Mouse (Mus musculus) adrenal gland, adult (tissue): ENCODE results near the gene Atp1a1.

ENCODE experiments used
- DNase-seq, 2 experiments: peaks; one replicate each; pipeline ENCODE4 v3.0.0; 2022 to 2023; ENCODE audit warnings: low spot score in 1 of 2; ENCODE audit not compliant: inconsistent age in 2 of 2

Atp1a1 gene

DNA sequence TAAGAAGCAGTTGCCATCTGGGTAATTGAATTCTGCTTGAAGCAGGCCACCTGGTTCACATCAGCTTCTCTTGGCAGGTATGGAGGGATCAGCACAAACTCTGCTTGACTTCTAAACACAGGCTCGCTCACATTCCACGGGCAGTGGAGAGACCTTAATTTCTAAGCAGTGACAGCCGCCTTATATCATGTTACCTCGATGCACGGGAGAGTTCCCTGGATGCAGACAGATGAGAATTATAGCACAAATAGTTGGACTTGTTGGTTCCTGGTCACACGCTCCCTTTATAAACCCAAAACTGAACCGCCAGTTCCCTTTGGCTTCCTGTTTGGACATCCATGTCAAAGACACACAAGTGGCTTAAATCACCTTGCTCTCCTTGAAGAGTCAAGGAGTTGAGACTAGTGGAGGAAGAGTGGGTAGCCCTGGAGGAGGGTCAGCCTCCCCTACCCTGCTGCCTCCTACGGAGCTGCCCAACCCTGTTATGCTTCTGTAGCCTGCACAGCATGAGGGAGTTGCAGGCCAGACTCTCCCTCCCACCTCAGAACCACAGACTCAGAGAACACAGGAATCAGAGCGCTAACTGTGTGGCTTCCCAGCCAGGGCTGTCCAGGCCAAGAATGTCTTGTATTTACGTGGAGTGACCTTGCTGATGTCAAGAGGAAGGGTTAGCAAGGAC lies 7.5 kb upstream of the Atp1a1 start:
- DNase-seq, result peak in 1 of 2 experiments; percentile 60

DNA sequence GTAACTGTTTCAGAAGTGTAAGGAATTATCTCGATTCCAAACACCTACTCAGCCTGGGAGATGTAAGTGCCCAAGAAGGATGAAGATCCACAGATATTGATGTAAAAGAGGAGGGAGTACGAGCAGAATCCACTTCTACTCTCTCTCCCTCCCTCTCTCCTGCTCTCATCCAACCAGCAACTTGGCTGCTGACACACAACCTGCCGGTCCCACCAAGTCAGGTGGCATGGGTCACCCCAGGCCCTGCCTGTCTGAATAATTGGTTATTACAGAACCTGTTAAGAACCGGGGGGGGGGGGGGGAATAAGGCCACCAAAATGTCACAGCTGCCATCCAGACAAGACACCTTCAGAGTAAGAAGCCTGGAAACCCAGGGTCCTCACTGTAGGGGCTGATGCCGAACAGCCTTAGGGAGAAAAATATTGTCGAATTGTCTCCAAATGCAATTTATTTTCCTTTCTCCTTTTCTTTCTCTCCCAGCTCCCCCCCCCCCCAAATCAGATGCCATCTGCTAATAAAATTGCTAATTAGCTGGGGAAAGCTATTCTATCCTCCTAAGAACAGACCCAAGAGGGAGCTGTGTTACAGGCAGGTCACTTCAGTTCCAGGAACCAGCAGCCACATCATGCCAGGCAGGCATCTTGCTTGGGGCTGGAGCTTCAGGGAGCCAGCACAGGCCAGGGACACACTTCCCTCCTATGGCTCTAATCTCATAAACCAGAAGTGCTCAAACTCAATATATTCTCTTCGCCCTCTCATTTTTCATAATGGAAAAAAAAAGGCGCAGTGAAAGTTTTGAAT lies 6.7 kb upstream of the Atp1a1 start:
- DNase-seq, result peak in 1 of 2 experiments; percentile 47

DNA sequence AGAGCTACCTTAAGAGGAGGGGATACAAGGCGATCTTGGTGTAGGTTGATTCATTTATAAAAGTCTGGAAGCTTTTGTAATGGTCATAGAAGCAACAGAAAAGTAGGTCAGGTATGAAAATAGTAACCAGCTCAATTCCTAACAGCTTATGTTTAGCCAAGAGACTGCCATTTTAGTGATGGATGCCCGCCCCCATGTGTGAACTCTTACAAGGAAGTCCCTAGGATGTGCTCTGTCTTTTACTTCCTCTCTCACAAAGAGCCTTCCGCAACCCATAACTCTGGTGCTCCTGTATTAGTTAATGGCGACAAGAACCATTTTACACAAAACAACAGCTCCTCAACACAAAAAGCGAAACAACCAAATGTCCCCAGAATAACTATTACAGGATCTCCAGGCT lies 4.8 kb upstream of the Atp1a1 start:
- peak in 1 of 2 experiments; percentile 61 for DNase-seq

DNA sequence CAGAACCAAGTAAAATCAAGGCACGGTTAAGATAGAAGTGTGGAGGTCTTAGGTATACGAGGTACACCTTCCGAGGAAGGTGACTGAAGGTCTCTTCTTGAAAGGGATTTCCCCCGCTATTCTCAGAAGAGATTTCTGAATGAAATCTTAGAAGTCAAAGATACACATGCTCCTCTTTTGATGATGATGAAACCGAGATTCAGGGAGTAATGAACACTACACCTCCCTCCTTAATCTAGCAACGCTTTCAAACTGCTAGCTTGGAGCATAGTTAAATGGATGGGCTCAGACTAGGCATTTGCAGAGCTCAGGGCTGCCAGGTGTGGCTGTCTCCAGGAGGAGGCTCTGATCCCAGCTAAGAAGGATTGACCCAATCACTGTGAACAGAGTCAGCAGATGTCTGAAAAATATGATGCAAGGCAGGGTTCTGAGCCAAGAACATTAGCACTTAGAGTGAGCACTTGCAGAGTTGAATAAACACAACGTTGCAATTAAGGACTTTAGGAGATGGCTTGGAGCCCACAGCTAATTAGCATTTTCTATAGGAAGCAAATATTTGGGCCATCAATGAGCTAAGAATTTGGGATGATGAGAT lies 2.5 kb upstream of the Atp1a1 start:
- peak in 1 of 2 experiments; percentile 59 for DNase-seq

DNA sequence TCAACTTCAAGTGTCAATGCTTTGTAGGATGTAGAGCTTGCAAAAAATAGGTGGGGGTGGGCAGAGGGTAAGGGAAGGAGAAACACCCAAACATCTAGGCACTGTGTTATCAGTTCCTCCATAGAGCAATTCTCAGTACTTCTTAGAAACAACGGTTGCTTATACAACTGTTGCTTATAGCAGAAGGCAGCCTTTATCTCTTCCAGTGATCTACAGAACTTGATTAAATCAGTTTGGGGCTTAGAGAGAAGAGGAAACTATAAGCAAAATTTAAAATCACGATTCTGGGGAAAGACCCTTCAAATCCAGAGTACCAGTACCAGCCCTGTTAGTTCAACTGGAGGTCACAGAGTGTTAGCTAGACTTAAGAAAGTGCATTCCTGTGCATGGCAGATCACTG lies 1.2 kb upstream of the Atp1a1 start:
- no peak for DNase-seq

DNA sequence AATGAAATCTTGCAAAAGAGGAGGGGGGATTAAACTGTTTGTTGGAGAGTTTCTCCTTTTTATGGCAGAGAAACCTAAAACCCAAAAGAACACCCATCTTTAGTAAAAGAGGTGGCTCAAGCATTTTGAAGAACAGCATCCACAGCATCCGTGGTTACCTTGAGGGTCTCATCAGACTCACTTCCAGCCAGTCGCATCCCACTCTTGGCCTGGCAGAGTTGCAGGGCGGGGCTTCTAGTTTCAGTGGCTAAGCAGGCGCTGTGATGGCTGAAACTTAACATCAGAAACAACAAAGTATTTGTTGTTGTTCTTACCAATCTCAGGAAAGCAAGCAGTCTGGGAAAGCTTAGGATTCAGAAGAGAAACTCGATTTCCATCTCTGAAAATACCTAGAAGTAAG lies 807 bp upstream of the Atp1a1 start:
- DNase-seq, result peak in 1 of 2 experiments; percentile 62

DNA sequence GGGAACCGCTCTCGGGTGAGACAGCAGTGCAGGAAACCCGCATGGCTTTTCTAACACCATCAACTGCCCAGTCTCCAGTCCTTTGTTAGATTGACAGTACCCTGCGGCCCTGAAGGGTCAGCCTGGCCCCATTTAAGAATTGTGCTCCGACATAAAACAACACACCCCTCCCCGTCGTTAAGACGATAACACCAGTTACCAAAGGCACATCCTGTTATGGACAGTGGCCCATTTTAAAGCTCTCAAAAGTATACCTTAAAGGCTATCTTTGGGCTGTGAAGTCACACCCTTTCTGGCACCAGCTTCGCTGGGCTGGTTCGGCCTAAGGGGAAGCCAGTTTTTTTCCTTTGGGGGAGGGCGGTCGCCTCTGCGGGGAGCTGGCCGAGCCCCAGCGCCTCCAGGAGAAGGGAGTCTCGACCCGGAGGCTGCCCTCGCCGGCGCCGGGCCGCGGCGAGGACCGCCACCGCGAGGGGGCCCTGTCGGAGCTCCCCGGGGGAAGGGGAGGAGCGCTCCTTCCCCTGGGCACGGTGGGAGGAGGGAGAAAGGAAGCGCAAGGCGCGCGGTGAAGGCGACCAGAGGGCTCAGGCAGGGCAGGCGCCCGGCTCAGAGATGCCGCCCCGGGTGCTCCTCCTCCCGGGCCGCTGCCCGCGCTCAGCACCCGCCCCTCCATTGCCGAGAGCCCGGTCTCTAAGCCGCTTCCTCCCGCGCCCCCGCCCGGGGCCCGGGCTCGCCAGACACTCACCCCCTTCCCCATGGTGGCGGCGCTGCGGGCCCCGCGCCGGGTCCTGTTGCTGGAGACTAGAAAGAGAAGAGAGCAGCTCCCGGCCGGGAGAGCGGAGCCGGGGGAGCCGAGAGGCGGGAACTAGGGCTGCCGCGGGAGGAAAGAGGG lies 579 bp downstream of the Atp1a1 start:
- DNase-seq, result peak; percentile 89 to 95

DNA sequence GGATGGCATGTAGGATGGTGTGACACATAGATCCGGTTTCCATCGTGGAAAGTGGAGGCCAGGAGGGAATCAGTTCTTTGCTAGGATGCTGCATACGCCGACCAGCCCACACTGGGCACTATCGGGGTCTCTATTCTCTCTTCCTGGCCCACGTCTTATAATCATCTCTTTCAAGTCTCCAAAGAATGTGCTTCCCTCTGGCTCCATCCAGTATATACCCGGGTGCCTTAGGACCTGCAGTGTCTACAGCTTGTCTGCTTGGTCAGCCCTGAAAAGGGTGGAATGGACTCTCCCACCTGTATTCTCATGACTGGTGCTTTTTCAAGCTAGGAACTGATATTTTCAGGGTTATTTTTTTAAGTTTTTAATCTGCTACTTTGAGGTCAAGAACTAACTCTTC lies 1.3 kb downstream of the Atp1a1 start:
- DNase-seq, result no peak

DNA sequence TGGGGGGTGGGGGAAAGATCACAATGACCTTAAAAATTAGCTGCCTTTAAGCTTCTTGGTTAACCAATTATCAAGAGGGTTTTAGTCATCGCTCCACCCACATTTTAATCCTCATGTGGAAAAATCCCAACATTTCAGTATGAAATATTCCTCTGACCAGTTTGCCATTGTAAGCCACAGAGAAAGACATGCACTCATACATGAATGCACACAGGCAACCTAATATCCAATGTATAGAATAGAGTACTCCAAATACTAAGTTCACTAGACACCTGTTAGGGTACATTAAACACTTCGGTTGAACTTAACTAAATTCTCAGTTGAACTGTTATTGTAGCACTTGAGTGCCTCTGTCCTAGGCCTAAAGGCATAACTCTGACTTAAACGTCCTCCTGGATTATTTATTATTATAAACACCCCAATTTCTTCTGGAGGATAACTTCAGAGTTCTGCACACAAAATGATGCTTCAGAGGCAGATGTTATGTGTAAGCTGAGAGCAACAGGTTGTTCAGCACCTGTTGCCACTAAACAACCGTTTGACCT lies 1.9 kb downstream of the Atp1a1 start:
- peak in 1 of 2 experiments; percentile 69 for DNase-seq

DNA sequence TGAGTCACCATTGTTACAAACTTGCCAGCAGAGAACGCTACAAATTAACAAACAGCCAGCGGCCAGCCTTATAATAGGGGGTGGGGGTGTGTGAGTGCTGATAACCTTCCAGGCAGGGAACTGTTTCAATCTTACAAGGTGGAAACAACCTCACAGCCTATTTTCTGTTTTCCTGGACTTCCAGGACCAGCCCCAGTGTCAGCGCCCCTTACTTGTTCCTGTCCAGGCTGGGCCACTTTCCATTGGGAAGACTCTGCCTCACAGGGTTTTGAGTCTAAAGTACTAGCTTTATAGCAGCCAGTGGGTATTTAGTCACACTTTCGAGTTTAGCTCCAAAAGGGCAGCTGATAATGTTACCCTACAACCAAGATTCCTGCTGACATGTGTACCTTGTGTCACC lies 2.8 kb downstream of the Atp1a1 start:
- peak; percentile 42 to 86 for DNase-seq

DNA sequence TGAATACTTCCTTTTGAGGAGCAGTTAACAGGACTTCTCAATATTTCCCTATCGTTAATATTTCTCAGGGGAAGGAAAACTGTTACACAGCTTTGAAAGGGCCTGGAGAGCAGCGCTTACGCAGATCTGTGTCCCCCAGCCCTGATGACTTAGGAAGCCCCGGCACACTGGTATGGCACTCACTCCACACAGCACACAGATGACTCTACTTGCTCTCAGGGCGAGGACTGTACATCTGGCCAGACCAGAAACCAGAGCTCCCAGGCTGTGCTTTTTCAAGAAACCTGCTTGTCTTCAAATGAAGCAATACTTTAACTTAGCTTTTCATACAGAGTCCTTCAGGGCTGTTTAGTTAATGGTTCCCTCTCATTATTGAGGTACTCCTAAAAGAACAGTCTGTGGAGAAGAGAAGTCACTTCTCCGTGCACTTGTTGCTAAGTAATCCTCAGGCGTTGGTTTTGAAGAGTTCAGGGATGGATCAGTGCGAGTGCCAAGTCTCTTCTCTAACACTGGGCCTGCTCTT lies 3.4 kb downstream of the Atp1a1 start:
- peak in 1 of 2 experiments; percentile 84 for DNase-seq

DNA sequence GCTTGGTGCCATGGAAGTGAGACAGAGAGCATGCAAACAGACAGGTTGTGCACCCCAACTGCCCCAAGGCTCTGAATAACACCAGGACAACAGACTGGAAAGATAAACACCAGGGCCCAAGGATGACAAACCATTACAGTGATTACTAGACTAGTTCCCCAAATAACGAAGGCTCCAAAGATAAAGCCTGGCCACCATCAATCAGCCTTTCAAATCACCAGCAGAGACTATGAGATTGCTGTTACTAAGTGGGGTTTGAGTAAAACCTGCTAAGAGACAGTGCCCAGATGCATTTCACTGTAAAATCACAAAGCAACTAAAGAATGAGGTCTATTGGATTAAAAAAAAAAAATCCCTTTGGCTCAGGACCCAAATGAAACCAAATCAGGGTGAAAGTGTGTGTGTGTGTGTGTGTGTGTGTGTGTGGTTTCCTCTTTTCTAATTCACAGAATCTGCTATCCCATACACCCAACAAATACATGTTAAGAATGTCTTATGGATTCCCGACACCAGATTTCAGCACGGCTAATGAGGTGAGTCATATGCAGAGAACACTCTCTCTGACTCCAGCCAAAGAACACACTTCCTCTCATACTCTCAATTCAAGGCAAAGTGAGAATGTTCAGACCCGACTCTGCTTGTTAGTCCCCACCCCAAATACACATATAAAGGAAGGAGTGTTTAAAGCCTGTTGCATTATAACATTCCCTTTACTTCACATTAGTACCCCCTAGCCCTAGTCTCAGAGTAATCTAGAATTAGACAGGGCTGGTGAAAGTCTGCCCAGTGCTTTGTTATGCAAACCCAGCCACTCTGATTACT lies 4.4 kb downstream of the Atp1a1 start:
- peak in 1 of 2 experiments; percentile 81 for DNase-seq

DNA sequence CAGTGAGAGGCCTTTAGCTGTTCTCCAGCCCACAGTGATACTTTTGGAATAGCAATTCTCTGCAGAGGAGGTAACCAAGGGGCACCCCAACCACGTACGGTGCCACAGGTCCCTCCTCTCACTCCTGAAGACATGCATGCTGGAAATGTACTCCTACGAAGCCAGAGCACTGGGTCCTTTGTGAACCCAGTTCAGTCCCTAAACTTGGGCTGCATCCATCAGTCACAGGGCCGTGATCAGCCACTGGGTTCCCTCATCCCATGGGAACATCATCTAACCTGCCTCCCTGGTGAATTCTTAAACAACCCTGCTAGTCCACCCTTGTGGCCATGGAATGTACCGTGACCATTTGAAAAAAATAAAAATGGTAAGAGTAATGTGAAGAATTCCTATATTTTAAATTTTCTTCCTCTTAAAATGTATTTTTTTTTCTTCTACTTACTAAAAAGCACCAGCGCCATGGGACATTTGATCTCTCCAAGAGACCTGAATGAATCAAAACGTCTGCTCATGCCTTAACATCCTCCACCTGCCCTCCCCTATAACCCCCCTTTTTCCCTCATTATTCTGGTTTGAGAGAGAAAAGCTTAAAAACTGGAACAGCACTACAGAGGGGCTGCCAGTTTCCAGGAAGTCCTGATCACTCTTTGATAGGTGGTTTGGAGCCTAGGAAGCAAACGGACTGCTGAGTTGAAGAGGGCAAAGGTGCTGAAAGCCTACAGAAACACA lies 5.1 kb downstream of the Atp1a1 start:
- peak in 1 of 2 experiments; percentile 59 for DNase-seq

DNA sequence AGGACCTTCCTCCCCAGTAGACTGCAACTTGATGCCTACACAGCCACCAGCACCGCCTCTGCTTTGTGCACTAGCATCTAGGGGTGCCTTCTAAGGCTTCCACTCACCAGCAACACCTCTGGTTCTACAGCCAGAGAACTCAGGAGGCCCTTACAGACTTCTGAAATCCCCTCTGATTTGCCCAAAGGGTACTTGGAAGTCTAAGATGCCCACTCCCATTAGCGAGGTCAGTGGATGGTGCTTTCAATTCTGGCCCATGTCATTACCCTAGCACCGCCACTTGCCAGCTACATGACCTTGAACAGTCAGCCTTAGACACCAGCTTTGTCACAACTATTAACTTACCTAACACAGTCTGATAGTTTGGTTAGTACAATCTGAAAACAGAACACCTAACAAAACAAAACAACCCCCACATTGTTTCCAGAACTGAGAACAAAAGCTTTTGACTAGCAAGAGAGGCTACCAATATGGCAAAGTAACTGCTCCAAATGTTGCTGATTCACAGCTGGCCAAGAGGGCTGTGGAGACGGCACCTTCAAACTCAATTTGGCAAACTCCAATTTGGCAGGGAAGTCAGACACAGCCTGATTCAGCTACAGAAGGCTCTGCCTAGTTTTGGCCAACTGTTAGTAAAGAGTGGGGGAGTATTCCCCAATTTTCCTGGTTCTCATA lies 6.1 kb downstream of the Atp1a1 start:
- DNase-seq, result peak in 1 of 2 experiments; percentile 81

DNA sequence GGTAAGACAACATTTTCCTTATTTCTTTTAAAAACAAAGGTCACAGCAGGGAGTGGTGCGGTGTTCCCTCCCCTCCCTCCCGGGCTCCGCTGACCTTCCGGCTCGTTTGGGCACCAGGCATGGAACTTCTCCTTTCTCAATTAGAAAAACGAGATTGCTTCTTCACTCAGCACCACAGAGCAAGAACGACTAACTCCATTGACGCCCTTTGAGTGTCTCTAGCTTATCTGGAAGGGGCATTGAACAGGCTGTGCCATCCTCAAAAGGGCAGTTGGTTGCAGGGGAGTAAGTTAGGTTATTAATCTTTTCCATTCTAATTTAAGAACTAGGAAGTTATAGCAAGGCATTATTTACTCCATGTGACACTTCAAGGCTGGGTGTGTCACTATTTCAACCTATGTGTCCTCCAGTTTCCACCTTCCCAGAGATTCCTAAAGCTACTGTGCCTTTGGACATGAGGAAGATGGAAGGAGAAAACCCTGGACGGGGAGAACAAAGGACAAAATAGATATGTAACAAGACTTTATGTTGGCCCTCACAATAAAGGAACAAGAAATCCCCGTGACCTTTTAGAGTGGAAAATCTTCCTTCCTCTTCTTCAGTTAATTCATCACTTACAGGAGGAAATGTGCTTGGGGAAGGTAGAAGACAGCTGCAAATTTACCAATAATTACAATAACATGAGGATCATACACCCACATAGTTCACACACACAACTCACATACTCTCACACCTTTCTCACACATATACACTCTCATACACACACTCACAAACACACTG lies 7.0 kb downstream of the Atp1a1 start:
- DNase-seq, result peak in 1 of 2 experiments; percentile 84

DNA sequence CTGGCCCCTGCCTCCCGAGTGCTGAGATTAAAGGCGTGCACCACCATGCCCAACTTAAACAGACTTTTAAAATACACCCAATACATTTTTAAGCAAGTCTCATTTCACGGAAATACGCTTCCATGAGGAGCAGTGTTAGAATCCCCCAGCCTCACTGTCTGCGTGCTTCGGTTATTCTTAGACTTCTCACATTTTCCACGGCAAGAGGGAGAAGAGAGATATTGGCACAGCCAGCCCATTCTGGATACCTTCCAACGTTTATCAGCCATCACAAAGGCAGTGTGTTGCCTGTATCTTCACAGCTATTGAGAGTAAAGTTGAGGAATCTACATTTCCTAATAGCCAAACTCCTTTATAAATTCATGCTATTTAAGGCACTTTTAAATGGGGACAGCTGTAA lies 7.8 kb downstream of the Atp1a1 start:
- DNase-seq, result peak in 1 of 2 experiments; percentile 81

DNA sequence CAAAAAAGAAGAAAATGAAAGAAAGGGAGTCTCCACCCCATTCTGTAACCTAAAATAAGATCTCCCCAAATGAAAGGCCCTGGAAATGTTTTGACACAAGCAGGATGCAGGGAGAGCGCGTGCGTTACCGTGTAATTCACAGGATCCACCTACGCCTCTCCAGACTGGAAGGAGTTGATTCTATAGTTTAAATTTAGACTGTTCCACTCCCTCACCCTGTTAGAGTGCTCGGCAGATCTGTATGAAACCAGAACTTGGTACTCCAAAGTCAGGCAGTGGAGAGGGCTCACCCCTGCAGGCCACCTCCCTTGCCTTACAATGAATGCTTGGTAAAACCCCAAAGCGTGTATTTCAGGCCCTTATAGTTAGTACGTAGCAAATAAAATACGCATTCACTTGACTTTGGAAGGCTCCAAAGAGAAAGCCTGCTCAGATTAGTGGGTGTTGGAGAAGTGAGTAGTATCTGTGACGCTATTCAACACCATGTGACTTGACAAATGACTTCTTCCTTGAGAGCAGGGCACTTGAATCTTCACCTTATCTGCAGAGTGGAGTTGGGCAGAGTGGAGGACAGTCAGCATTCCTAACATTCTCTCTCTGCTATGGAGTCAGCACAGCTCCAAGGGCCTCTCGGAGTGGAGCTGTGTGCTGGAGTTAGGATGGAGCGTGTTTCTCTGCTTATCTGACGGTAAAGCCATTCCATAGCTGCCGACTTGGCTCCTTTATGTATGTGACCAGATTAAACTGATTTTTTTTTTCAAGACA lies 8.4 kb downstream of the Atp1a1 start:
- peak in 1 of 2 experiments; percentile 73 for DNase-seq
